Mouse (Mus musculus): ENCODE measurements around the gene Kcnh1.

- TF ChIP-seq MAFK (IDR thresholded peaks at IDR 0.05; ENCODE audit: insufficient replicate concordance, low read length) (no peak), JUND (conservative IDR thresholded peaks at IDR 0.05; ENCODE audit: low read depth, low read length) (no peak), CHD2 (IDR thresholded peaks at IDR 0.05; ENCODE audit: low read length) (no peak), CTCF (conservative IDR thresholded peaks at IDR 0.05 in 1 of 2, IDR thresholded peaks at IDR 0.05 in 1 of 2; ENCODE audit: low read depth in 2 of 2, low read length in 2 of 2) (no peak), KAT2A (IDR thresholded peaks at IDR 0.05; ENCODE audit: insufficient replicate concordance, low read length) (no peak), SMC3 (IDR thresholded peaks at IDR 0.05; ENCODE audit: low read depth, low read length) (no peak), HCFC1 (IDR thresholded peaks at IDR 0.05; ENCODE audit: low read depth, low read length) (no peak), SIN3A (IDR thresholded peaks at IDR 0.05; ENCODE audit: low read length) (no peak)
Measured at GRCm38 (mm10) chr1:192193656-192194055, 3.1 kb downstream of the Kcnh1 start.

Data from CH12.LX (cell line).